Mouse (Mus musculus) stomach, postnatal 0 days (tissue): ENCODE data around the gene Dbndd2.

Experiments used
- CTCF ChIP-seq: IDR thresholded peaks from 2 replicates; pipeline ENCODE4 v1.5.1; 2016; ENCODE audit warnings: antibody characterized with exemption, low read depth, mild to moderate bottlenecking, moderate library complexity
- EP300 ChIP-seq: optimal IDR thresholded peaks from 2 replicates; pipeline ENCODE3; 2016; ENCODE audit warnings: antibody characterized with exemption

DNA sequence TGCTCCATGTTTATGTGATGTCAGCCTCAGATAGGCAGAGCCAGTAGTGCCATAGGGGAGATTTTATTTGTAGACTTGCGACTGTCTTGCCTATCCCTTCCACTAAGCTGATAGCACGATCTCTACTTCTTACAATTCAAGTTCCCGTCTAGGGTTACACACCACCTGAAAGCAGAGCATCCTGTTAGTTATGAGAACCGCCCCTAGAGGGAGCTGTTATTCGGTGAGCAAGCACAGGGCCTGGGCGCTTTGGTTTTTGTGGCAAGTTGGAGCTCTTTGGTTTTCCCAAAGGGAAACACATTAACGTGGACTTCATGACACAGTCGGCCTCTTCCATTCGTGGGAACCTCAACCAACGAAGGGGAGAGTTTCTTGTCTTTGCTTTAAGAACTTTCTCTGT is 15.7 kb upstream of the Dbndd2 start:
- TF ChIP-seq CTCF (peak; percentile 82), EP300 (no peak)
